Mouse (Mus musculus): ENCODE data around the gene Tmem128. TPM values are rescaled to one million over a fixed set of nuclear protein-coding genes. Genes with fewer than 3 reads are reported as not detected.
A peak's percentile ranks its signal among the peaks of the same experiment; 100 is the strongest.

Gene Tmem128
- total RNA-seq, 2 experiments from 2014 or later: 40.1 to 41.0 TPM

DNA sequence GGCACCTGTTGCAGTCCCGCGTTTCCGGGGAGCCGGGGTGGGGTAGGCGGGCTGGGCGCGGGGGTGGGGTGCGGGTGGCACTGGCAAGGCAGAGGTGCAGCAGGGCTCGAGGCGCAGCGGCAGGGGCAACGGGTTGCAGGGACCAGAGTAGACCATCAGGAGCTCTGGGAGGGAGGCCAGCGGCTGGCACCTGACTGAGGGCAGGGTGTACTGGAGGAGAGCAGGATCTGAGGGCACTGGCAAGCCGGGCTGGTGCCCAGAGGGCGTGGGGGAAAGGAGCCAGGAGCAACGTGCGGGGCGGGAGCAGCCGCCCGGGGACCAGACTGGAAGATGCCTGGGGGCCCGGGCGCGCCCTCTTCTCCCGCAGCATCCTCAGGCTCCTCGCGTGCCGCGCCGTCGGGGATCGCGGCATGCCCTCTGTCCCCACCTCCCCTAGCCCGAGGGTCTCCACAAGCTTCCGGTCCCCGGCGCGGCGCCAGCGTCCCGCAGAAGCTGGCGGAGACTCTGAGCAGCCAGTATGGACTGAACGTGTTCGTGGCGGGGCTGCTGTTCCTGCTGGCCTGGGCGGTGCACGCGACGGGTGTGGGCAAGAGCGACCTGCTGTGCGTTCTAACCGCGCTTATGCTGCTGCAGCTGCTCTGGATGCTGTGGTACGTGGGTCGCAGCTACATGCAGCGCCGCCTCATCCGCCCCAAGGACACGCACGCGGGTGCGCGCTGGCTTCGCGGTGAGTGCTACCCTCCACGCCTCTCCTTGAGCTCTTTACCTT, 17.3 kb downstream of the Tmem128 start:
- DNase-seq: peak; percentile 14
- intact Hi-C loops (cut with DNase I): no loop called here

DNA sequence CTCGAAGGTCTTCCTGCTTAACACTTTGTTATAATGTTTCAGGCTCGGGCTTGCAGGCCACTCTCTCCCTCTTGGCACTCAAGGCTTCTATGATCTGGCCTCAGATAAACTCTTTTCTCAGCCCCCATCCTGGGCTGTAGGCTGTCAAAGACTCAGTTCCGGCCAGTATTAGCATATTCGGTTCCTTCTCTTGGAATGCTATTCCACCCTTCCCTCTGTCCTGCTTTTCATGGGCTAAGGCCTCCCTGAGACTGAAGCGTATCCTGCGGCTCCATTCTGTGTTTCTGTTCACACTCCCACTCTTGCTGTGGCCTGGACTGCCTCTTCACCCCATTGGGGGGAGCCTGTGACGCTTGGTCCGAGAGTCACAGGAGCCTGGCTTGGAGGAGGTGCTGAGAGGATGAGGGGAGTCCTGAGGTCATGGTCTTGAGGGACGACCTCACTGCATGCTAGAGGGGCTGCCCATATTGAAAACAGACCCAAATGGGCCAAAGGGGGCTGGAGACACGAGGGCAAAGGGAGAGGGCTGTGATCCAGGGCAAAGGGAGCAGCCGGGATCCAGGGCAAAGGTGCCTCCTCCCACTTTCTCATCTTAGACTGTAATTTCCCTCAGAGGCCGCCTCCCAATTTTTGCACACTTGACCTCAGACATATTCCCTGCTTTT, 18.1 kb downstream of the Tmem128 start:
- intact Hi-C loops (cut with DNase I): no loop called here

DNA sequence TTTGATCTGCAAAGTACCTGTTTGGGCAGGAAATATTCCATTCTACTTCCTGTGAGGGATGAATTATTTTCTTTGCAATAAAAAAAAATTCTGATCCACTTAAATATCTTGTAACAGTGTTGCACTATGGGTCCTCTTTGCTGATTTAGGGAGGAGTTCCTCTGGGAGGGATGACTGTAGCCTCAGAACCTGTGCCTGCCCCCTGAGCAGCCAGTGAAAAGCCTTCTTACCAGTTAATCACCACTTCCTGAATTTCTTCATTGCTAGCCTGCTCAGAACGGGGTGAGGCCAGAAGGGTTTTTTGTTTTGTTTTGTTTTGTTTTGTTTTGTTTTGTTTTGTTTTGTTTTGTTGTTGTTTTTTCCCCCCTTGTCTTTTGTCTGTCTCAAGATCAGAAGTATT, 20.1 kb downstream of the Tmem128 start:
- intact Hi-C loops (cut with DNase I): no loop called here
- no peak for DNase-seq

More for the DNA sequence above, 18.1 kb downstream of the Tmem128 start:
- no peak for DNase-seq

DNA sequence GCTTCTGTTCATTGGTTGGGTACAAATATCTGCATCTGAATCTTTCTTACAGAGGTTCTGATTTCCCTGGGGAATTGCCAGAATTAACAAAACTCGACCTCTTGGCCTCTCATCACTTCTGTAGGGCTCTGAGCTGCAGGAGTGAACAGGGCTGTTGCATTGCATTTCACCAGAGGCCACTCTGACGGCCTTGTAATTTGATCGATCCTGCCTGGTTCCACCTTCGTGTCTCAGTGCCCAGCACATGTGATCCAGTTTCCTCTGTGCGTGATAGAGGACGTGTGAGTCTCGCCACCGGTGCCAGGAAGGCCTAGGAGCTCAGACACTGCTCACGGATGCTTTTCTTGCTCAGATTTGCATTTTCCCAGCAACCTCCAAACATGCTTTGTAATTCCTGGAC, 25.7 kb downstream of the Tmem128 start:
- DNase-seq: no peak
- intact Hi-C loops (cut with DNase I): no loop called here

DNA sequence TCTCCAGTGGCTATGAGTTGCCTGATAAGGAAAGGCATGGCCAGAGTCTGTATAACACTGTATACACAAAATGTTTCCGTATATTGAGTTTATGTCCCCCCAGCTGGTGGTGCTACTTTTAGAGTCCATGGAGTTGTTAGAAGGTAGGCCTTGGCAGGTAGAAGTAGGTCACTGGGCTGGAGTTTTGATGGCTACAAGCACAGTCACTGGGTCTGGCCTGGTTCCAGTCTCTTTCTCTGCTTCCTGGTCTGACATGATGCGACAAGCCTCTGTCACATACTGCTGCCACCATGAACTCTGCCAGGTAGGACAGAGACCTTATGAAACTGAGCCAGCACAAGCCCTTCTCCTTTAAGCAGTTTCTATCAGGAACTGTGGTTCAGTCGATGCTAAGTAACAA, 28.5 kb downstream of the Tmem128 start:
- no peak for DNase-seq
- intact Hi-C loops (cut with DNase I): no loop called here

DNA sequence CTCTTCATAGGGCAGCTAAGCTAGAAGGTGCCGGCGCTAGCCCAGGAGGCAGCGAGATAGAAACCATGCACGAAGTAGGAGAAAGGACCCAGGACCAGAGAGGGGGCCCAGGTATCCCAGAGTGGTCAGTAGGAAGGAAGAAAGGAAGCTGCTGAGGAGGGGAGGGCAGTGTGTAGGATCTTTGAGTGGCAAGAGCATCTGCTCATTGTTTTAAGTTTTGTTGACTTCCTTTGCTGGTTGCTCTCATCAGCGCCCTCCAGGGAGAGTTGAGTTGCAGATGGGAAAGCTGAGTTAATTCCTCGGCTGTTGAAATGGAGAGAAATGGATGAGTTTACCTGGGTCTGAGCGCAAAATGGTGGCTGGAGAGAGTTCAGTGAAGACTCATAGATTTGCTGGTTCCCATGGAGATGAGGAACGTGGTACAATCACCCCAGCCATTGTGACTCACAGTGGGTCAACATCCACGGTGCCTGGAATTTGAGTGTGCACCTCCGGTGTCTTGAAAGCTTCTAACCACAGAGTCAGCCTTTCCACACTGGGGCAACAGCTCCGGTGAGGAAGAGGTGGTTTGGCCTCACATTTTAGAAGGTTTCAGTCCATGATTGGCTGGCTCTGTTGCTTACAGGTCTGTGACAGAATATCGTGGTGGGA, 41.9 kb downstream of the Tmem128 start:
- no peak for DNase-seq
- intact Hi-C loops (cut with DNase I): no loop called here

DNA sequence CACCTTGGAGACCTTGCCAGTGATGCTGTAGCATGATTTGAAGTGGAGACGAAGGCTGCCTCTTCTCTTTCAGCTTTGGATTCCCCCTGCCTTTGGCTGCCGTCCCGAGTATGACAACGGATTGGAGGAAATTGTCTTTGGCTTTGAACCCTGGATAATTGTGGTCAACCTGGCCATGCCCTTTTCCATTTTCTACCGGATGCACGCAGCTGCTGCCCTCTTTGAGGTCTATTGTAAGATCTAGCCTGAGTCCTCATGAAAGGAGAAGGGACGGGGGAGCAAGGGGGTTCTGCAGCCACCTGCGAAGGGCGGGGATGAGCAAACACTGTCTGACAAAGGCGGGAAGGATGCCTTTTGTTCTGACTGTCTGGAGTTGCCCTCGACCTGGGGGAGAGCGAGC, 42.7 kb downstream of the Tmem128 start:
- no peak for DNase-seq
- intact Hi-C loops (cut with DNase I): no loop called here

DNA sequence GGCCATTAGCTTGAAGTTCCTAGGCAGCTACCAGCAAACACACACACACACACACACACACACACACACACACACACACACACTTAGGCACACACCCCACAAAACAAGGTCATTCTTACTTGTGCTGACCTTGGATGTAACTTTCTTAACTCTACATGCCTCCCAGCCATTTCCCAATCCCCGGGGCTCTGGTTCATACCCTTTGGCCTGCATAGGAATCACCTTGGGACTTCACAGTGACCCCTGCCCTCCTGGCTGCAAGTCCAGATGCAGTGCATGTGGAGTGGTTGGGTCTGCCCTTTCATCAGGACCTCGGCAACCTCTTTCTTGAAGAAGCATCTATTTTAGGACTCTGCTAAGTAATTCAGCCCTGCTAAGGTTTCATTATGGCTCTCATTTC, 45.3 kb downstream of the Tmem128 start:
- intact Hi-C loops (cut with DNase I): loop anchor here (5.0 kb wide), 3 partner anchors 162 to 317 kb away; no protein-coding TSS in a partner anchor

DNA sequence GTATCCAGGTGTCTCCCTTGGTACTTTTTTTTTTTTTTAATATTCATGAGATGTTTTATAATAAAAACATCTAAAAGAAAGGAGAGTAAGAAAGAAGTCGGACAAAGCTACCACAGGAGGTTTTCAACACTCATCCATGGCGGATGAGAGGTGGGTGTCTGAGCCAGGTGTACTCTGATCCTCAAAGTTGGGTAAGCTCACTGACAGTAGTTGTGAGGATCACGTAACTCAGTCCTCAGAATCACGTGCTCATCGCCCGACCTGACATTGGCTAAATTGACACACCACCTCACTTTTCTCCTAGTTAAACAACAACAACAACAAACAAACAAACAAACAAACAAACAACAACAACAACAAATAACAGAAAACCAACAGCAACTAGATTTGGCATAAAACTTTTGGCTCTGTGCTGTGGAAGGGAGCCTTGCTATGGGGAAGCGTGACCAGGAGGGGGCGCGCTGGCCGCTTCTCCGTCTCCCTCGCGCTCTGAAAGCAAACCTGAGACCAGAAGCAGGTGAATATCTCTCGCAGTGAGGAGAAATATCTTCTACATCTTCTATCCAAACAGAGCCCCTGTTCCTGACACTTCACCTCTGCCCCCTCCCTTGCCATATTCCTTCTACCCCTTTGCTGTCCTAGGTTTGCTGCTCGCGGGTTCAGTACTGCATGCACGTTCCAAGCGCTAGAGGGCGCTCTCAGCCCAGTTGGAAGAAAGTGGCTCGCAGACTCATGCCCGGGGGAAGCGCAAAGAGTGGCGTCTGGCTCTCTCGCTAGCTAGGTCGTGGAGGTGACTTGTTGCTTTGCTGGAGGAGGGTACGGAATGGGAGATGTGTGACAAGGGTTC, 47.5 kb downstream of the Tmem128 start:
- intact Hi-C loops (cut with DNase I): loop anchor here (5.0 kb wide), 3 partner anchors 160 to 315 kb away; no protein-coding TSS in a partner anchor
- DNase-seq: peak; percentile 94

More for the DNA sequence above, 45.3 kb downstream of the Tmem128 start:
- DNase-seq: no peak

DNA sequence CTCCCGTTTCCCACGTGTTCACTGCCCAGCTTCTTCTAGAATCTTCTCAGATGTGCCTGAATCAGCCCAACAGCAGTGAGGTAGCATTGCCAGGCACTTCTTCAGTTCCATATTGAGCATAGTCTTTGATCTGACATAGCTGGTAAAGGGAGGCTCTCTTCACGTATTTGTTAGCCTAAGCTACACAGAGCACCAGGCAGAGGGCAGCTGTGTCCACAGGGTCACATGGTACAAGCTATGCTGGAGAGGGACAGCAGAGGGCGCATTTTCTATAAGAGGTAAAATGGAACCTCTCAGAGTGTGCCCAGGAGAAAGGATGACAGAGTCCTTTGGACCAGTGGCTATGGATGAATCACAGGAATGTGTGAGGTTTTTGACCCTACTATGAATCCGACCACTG, 48.9 kb downstream of the Tmem128 start:
- intact Hi-C loops (cut with DNase I): loop anchor here (5.0 kb wide), 3 partner anchors 158 to 313 kb away; no protein-coding TSS in a partner anchor
- DNase-seq: peak; percentile 77

DNA sequence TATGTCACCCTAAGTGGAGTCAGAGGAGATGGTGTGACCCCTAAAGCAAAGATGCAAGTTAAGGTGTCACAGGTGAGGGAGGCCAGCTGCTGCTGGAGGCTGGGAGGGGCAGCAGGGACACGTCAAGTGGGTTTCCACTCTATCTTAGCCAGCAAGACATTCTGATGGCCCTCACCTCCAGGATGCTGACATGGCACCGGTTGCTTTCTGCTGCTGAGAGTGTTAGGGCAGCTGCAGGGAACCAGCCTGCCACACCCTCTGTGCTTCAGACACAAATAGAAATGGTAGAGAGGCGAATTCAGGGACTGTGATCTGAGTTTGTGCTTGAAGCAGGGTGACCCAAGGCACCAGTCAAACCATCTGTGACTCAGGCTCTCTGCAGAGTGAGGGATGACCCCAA, 49.8 kb downstream of the Tmem128 start:
- DNase-seq: no peak
- intact Hi-C loops (cut with DNase I): loop anchor here (5.0 kb wide), 3 partner anchors 158 to 313 kb away; no protein-coding TSS in a partner anchor

Other genes starting within 250 kb of the Tmem128 start
- gene Stx18, start 221.4 kb upstream of the Tmem128 start, total RNA-seq (2021): 10 to 100 TPM; 28.9 to 29.1 TPM
- gene Nsg1, start 100.3 kb upstream of the Tmem128 start, total RNA-seq (2021): 1,000 to 10,000 TPM; 1,267 to 1,299 TPM
- gene Zbtb49, start 39.7 kb upstream of the Tmem128 start, total RNA-seq (2021): 10 to 100 TPM; 25.1 to 27.2 TPM
- 10 to 100 TPM; 18.0 to 23.2 TPM for gene Lyar, start 39.7 kb upstream of the Tmem128 start, total RNA-seq (2021)
- gene Otop1, start 15.8 kb downstream of the Tmem128 start, total RNA-seq (2021): not detected
- gene Drd5, start 59.2 kb downstream of the Tmem128 start, total RNA-seq (2021): 1 to 10 TPM; 1.3 to 1.4 TPM
- gene Slc2a9, start 243.0 kb downstream of the Tmem128 start, total RNA-seq (2021): 1 to 10 TPM; 1.0 to 1.4 TPM

Data from left cerebral cortex, postnatal 4 days (tissue).